Mouse (Mus musculus) stomach, postnatal 0 days (tissue): ENCODE results near the gene Capn10.

Source experiments
- CTCF ChIP-seq: IDR thresholded peaks from 2 replicates; pipeline ENCODE4 v1.5.1; 2016; ENCODE audit warnings: antibody characterized with exemption, low read depth, mild to moderate bottlenecking, moderate library complexity
- EP300 ChIP-seq: optimal IDR thresholded peaks from 2 replicates; pipeline ENCODE3; 2016; ENCODE audit warnings: antibody characterized with exemption

GRCm38 (mm10) chr1:92971879-92972795, 38.0 kb downstream of the Capn10 start:
- no peak for TF ChIP-seq CTCF
- TF ChIP-seq EP300: no peak
